Mouse (Mus musculus) megakaryocyte, embryonic 14.5 days (primary cell): ENCODE results near the gene Hopx.

Experiments used
- FLI1 ChIP-seq: IDR thresholded peaks from 2 replicates; pipeline ENCODE4 v1.6.1; 2012; ENCODE audit warnings: low read length, inconsistent platforms, mixed read lengths
- GATA1 ChIP-seq: IDR thresholded peaks from 3 replicates; pipeline ENCODE4 v1.6.1; 2012; ENCODE audit warnings: mixed read lengths, low read length, inconsistent platforms, borderline replicate concordance

GRCm38 (mm10) chr5:77151075-77151474 lies 36.2 kb upstream of the Hopx start:
- TF ChIP-seq GATA1 (no peak), FLI1 (no peak)
